Mouse (Mus musculus) adrenal gland, adult (tissue): ENCODE measurements around the gene Mgat4a.

Experiments
- DNase-seq, 2 experiments: peaks; one replicate each; pipeline ENCODE4 v3.0.0; 2022 to 2023; ENCODE audit warnings: low spot score in 1 of 2; ENCODE audit not compliant: inconsistent age in 2 of 2

Mgat4a gene

DNA sequence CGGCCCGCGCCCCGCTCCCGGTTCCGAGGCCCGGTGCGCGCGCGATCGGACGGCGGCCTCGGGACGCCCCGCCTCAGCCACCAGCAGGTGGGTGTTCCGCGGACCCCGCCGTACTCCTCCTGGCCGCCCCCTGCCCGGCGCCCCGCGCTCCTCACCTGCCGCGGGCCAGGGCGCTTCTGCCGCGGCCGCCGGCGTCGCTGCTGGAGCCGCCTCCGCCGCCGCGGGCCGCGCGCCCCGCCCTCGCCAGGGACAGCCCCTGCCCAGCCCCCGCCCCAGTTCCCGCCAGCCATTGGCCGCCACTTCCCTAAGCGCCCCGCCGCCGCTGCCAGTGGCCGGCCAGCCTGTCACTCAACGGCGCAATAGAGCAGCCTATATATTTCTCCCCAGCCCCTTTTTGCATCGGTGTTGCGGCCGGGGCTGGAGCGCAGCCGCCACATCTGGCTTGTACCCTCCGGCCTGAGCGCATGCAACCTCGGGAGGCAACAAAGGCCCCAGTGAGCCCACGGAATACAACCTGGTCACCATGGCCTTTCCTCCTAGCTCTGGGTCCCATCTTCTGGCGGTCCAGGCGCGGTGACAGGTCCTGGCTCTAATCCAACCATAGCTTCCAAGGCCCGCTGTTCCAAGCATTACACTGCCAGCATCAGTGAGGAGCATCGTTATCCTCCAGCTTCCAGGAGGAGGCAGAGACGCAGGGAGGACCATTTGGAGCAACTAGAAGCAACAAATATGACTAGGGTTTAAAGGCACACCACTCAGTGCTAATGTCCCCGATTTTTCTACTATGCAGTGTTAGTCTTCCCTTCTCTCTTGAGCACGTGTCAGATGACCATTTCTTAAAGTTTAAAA lies at the start of gene Mgat4a:
Gene Mgat4a (minus strand): TSS at position 207 of the 849 bp plus-strand sequence.
- peak; percentile 89 to 96 for DNase-seq

DNA sequence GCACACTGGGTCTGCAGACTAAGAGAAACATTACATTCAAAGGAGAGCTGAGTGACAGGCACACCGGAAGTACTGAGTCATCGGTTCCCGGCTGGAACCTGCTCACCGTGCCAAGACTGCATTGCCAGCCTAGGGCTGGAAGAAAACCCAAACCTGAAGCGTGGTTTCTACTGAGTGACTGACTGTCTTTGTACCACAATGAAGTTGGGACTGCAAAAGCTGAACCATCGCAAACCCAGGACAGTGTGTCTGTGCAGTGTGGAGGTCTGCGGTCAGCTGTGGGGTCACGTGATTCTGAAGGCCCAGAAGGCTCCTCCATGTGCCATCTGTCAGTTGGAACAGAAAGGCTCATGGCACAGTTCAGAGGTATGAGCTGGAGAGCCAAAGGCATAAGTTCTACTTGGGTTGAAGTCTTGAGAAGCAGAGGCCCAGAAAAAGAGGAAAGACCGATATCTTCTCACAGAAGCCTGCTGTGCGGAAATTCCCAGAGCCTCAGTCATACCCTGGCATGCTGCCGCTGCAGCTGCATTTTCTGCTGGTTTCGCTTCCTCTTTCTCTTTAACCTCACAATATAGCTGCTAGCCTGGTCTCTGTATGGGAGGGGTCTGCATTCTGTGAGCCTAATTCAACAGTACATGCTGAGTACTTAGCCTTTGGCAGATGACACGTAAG lies 45.1 kb upstream of the Mgat4a start:
- DNase-seq: peak; percentile 41 to 70

DNA sequence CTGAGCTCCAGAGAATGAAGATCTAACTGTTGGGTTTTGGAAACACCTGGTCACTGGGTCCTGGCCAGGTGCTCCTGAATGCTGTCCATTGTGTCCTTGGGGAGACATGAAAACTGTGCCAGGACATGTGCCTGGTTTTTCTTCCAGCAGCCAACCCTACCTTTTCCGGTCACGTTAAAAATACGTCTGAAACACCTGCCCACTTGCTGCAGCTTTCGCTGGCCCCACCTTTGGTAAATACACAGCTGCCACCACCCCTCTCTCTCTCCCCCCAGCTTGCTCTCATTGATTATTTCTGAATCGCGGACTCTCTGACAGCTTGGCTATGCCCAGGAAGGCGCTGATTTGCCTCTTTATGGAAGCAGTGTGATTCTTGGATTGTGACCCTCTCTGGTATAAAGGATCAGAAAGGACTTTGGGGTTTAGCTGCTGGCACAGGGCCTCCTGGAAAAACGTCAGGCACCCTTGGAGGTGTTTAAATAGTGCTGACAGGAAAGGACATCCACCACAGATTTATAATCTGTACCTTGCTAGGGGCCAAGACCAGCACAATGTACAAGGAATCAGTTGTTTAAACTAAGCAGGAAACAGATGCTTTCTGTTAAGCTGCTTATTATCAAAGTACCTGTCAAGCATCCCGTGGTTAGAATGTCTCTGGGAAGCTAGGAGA lies 43.1 kb upstream of the Mgat4a start:
- DNase-seq: no peak

DNA sequence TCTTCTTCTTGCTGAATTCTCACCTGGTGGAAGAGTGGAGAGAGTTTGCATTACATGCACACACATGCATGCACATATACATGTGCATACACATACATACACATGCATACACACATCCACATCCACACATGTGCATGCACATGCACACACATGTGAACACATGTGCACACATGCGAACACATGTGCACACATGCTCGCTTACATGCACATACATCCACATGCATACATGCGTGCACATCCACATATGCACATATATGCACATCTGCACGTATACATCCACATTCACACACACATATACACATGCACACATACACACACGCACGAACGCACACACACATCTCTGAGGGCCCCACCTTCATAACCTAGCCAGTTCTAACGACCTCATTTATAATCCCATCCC lies 42.4 kb upstream of the Mgat4a start:
- no peak for DNase-seq

DNA sequence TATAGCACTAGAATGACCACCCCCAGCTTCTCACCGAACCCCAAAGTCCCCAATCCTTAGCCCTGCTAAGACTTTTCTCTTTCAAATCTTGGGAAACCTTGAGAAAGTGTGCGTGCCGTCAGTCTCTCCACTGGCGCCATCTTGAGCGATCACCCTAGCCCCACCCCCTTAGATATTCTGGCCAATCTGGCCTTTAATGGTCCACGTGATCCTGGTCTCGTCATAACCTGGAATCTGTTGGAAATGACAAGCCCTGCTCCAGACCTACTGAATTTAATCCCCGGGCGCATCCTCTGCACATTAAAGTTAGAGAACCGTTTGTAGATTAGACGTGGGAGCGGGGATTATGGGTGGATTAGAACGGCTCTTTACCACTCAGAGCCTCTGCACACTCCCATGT lies 38.9 kb upstream of the Mgat4a start:
- no peak for DNase-seq

DNA sequence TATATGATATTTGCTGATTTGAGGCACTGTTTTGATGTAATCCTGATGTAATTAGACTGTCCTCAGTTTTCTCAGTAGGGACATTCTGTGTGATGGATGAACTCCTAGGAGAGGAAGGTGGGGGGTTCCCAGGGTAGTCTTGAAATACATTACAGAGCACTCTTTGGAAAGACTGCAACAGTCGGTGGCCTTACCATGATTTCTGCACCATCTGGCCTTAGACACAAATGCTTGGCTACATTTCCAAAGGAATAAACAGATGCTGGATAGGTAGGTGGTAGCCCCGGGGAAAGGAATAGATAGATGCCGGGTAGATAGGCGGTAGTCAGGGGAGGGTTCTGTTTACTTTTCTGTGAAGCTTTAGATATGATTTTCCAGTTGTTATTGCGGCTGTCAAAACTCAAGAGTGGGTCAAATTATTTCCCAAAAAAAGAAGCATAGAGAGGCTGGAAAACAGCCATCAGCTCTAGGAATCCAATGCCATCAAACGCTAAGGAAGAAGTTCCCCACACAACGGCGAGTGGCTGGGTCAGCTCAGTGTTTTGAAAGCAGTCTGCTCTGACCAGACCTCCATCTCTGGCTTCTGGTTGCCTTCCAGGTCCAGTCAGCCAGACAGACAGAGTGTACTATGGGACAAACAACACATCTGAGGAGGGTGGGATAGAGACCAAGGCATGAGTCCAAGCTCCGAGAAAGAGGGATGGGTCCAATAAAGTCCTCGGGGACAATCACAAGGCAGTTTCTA lies 31.9 kb upstream of the Mgat4a start:
- DNase-seq: no peak

DNA sequence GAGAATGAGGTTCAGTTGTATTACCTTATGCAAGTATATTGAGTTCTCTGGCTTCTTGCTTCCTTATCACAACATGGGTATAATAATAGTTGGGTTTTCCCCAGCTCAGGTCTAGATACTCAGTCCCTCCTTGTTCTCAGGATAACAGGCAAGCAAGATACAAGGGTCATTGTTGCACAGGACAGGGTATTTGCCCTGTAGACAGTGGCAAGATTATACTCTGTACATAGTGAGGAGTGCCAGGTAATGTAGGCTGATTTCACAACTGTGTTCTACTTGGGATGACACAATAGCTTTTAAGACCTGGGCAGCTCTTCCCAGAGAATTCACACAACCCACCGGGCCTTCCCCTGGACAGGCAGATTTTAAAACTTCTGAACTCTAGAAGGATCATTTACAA lies 27.6 kb upstream of the Mgat4a start:
- DNase-seq: no peak

DNA sequence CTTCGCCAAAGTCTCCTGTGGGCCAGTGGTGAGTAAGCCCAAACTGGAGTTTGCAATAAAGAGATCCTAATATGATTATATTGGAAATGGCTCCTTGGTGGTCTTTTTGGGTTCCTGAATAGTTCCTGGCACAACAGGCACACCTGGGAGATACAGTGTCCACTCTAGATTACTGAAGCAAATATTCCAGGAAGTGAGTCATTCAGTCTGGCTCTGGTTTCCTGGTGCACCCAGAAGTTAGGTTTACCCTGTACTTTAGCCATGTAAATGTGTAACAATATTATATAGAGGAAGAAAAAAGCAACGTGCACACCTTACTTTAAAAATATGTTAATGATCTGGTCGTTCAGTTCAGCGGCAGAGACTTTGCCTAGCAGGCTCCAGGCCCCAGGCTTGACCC lies 25.9 kb upstream of the Mgat4a start:
- DNase-seq: no peak

DNA sequence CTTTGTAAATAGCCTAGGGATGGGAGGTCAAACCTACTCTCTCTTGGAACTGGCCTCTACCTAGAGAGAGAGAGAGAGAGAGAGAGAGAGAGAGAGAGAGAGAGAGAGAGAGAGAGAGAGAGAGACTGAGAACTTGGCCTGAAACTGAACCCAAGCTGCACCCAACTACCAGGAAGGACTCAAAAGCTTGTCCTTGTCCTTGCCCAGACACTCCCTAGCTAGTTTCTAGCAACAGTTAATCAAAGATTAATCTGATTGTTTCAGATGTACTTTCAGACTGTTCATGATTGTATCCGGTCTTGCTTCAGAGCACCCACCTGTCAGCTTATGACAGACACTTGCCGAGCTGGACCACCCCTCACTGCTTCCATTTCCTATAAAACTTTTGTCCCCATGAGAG lies 25.5 kb upstream of the Mgat4a start:
- DNase-seq: no peak

DNA sequence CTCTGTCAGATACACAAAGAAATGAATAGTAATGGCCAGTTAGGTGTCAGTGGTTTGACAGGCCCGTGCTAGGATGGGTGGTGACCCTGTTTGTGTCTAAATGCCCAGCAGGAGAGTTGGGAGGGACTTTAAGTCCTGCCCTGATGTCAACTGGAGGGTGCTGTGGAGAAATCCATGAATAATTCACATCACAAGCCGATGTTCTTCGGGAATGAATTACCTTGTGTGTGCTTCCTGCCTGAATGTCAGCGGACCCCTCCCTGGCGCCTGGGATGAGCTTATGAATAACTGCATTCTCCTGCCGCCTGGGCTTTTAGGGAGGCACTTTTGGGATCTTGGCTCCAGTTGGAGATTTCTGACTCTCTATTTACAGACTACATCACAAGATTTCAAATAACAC lies 24.6 kb upstream of the Mgat4a start:
- no peak for DNase-seq

DNA sequence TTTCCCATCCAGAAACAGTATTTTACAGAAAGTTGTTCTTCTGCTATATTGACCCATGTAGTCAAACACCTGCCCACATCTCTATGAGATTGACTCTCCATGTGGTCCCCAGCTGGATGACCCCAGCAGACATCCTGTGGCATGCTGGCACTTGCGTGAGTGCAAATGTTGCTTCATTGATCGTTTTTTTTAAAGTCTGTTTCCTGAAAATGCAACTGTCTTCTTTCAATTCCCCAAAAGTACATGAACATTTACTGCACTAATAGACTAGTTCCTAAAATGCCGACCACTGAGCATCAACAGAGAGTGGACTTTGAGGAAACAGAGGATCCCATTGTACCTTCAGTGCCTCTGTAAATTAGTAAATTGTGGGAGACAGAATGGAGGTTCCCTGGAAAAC lies 21.1 kb upstream of the Mgat4a start:
- no peak for DNase-seq

DNA sequence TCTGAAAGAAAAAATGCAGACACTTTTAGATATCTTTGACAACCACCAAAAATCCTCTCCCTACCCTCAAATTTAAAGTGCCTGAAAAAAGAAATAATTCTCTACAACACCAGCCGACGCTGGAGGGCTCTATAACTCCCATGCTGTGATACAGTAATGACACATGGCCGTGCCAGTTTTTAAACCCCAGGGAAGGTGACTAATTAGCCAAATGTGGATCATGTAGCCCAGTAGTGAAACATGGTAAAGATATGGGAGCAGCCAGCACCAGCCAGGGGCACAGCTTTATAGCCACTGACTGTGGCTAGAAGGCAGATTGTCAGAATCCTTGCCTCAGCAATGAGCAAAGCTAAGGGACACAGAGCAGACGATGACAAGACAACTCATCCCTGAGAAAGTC lies 19.5 kb upstream of the Mgat4a start:
- DNase-seq: no peak

DNA sequence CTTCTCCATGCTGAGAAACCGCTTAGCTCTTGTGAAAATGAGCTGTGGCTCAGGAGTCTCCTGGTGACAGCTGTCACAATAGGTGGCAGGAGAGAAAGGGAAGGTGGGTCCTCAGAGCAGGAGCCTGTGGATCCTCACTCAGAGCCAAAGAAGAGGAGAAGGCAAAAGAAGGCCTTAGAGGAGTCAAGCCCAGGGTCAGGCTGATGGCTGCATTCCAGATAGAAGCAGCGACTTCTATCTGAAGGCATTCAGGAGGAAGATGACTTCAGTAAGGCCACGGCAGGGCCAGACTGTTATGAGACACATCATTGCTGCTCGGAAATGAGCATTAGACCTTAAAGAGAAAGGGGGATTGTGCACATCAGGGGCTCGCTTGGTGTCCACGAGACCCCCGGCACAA lies 11.2 kb upstream of the Mgat4a start:
- peak in 1 of 2 experiments; percentile 59 for DNase-seq

DNA sequence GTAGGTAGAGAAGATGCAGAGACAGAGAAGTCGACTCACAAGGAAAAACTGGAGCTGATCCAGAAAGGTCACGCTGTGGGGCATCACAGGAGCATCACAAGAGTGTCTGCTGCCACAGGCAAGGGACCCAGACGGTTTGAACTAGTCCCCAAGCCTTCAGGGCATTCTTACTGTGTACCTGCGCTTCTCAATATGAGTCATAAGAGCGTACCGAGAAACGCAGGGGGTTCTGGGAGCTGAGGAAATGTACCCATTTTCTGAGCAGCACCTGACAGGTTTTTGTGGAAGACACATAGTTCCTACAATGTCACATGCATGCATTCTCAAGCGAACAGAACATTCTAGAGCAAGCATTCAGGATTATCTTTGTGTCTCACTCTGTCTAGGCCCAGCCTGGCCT lies 8.7 kb upstream of the Mgat4a start:
- no peak for DNase-seq

DNA sequence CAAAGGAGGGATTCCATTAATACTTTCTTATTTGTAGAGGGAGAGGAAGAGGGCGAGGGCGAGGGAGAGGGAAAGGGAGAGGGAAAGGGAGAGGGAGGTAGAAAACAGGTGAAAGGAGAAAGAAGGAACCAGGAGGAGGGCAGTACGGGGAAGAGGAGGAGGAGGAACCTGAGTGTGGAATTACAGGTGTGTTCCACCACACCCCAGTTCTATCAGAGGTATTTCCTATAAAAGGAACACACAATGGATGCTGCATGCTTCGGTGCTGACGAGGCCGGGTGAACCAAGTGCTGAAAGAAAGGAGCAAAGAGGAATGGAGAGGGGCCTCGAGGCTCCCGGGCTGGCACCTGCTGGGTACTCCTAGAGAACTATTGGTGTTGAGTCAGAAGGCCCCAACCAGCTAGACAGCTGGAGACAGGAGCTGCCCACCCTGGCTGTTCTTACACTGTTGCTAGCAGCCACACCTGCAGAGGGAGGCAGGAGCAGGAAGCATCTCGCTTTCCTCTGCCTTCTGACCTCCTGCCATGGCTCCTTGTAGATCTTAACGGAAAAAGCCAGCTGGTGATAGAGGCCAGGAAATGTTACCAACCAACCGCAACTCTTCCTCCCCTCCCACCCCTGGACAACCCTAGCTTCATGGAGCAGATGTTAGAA lies 5.7 kb upstream of the Mgat4a start:
- DNase-seq: no peak

DNA sequence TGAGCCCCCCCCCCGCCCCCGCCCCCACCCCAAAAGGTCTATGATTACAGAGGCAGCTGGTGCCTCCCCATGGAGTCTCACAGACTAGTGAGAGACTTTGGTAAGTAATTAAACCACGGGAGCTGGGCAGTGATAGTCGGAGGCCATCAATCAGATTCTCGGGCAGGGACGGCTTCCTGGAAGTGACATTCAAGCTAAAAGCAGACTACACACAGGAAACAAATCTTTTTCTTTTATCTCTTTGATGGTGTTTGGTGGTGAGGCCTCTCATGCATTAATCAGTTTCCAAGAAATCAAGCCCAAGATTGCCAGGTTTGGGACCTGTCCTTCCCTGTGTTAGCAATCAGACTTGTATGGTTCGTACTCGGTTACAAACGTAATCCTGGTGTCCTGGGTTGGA lies 3.4 kb upstream of the Mgat4a start:
- DNase-seq: peak in 1 of 2 experiments; percentile 61

DNA sequence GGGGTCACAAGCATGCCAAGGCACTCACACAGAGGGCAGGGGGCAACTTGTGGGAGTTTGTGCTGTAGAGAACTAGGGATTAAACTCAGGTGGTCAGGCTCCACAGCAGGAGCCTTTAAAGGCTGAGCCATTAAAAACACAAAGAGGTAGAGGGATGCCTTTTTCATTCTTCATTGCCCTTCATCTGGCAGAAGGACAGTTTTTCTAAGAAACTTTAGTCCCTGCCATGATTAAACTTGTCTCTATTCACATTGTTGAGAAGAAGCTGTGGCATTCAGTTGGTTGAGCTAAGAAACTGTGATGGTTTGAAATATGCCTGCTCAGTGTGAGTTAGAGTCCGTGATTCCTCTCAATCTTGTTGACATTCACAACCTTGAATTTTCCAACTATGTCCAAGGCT lies 2.2 kb upstream of the Mgat4a start:
- DNase-seq: no peak

DNA sequence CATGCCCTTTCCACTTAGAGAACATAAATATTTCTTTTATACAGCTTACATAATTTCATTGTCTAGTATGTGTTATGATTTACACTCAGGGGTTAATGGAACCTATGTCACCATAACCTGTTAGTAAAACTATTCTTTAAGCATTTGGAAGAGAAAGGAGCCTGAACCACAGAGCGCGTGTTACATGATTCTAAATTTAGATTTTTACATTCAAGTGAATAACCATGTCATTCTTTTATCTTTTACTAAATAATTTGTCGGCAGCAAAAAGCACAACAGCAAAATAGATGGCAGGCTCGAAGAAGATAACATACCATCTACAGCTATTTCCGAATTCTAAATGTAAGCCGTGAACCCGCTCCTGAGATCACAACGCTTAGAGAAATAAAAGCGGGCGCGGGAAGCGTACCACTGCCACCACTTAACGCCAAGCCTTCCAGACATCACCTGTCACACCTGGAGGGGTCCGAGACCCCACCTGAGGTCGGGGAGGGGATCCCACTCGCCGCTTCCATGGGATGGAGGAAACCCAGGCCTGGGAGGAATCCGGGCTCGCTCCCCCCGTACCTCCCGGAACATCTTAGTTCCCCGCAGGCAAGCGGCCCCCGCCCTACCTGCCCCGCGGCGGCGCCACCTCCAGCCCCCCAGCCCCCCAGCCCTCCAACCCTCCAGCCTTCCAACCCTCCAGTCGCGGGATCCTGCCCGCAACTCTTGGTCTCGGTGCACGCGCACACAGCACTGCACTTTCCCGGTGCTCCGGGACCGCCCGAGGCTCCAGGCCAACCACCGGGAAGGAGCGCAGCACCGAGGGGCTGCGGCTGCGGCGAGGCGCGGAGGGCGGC lies 627 bp downstream of the Mgat4a start:
- peak; percentile 6 to 54 for DNase-seq

DNA sequence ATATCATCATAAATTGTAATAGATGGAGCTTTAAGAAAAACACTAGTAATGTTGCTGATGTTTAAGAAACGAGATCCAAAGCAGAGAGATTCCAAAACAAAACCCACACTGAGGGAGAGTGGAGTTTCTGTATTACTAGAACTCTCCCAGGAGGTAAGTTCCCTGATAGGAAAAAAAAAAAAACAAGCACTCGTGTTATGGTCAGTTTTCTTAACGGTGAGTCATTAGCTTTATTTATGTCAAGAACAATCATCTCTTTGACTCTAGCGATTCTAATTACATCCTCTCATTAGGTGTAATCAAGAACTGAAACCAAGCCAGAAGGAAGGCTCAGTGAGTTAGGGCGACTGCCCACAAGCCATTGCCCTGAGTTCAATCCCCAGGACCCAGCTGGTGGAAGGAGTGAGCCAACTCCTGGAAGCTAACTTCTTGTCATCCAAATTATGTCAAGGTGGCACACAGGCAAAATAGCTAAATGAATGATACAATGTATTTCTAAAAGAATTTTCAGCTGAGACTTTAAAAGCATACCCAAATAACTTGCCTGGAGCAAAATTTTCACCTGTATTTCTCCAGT lies 6.2 kb downstream of the Mgat4a start:
- DNase-seq: no peak

DNA sequence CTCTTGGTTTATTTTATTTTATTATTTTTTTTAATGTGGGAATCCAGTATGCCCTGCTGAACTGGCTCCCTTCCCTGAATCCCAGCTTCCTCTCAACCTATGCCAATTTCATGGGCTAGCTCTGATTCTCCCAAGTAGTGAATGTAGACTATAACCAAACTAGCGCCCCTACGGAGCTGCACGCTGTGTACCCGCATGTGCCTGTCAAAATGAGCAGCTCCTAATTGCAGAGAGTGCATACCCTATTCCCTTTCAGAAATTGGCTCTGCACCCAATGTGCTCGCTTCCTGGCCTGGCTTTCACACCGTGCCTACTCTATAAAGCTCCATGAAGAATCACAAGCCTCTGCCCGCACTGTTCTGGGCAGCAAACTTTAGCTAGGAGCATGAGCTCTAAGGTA lies 7.6 kb downstream of the Mgat4a start:
- no peak for DNase-seq
